Mouse (Mus musculus): ENCODE results near the gene Tmem131l. TPM values are rescaled to one million over a fixed set of nuclear protein-coding genes. Genes with fewer than 3 reads are reported as not detected.

The Tmem131l gene
- polyA plus RNA-seq, 1 experiment from 2014 or later = 87.7 TPM

GRCm38 (mm10) chr3:84028968-84029367 is 11.0 kb downstream of the Tmem131l start:
- 89% methylated on average over 4 of the region's 4 CpGs for WGBS
- no peak for DNase-seq (ENCODE audit: low spot score)

DNA sequence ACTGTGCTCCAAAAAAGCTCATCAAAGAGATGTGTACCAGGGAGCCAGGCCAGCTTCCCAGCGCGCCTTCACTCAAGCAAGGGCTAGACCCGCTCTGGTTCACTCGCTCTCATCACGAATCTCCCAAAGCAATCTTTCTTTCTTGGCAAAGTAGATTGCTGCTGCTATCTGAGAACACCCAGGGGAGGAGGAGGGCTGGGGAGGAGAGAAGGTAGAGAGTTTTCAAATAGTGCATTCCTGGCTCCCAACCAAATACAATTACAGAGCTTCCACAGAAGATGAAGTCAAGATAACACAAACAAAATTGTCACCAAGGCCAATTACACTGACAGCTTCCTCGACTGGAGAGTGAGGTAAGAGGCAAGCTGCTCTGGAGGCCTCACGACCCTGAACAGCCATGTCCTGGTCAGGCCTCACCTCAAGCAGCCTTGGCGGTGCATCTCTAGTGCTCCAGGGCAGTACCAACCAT is 12.2 kb downstream of the Tmem131l start:
- ATAC-seq (ENCODE audit: insufficient read depth, low FRiP score, low TSS enrichment) = no peak
- no peak overlapping the region for H3K4me2 ChIP-seq (ENCODE audit: low read depth)
- H3K9me3 ChIP-seq (ENCODE audit: control insufficient read depth, low read length) = no peaks in the 10 kb centered on the region
- no peak overlapping the region for H3K4me3 ChIP-seq (ENCODE audit: low read depth, low read length)
- H3K27ac ChIP-seq (ENCODE audit: low read depth, low read length) = no peak overlapping the region
- DNase-seq (ENCODE audit: low spot score) = no peak
- no peaks in the 10 kb centered on the region for H3K27me3 ChIP-seq (ENCODE audit: control insufficient read depth, insufficient read depth, low read length)
- H3K4me1 ChIP-seq (ENCODE audit: control insufficient read depth, insufficient read depth, low read length) = peaks cover 8% of the 10 kb centered on the region; the same call in 1 of the 2 replicates
- 90% methylated on average over 8 of the region's 8 CpGs for WGBS
- H3K9ac ChIP-seq (ENCODE audit: low read length) = no peak overlapping the region
- H3K36me3 ChIP-seq (ENCODE audit: control insufficient read depth, insufficient read depth, low read length) = peaks cover 4% of the 10 kb centered on the region

More at GRCm38 (mm10) chr3:84028968-84029367, 11.0 kb downstream of the Tmem131l start:
- Histone ChIP-seq H3K4me1 (ENCODE audit: control insufficient read depth, insufficient read depth, low read length) (0 out of 2 replicates have a peak, but pooled peaks cover 8% of the 10 kb centered on the region), H3K36me3 (ENCODE audit: control insufficient read depth, insufficient read depth, low read length) (peaks cover 4% of the 10 kb centered on the region), H3K9ac (ENCODE audit: low read length) (no peak overlapping the region), H3K27me3 (ENCODE audit: control insufficient read depth, insufficient read depth, low read length) (no peaks in the 10 kb centered on the region), H3K4me2 (ENCODE audit: low read depth) (no peak overlapping the region), H3K4me3 (ENCODE audit: low read depth, low read length) (no peak overlapping the region), H3K9me3 (ENCODE audit: control insufficient read depth, low read length) (no peaks in the 10 kb centered on the region), H3K27ac (ENCODE audit: low read depth, low read length) (no peak overlapping the region)
- ATAC-seq (ENCODE audit: insufficient read depth, low FRiP score, low TSS enrichment) = no peak

DNA sequence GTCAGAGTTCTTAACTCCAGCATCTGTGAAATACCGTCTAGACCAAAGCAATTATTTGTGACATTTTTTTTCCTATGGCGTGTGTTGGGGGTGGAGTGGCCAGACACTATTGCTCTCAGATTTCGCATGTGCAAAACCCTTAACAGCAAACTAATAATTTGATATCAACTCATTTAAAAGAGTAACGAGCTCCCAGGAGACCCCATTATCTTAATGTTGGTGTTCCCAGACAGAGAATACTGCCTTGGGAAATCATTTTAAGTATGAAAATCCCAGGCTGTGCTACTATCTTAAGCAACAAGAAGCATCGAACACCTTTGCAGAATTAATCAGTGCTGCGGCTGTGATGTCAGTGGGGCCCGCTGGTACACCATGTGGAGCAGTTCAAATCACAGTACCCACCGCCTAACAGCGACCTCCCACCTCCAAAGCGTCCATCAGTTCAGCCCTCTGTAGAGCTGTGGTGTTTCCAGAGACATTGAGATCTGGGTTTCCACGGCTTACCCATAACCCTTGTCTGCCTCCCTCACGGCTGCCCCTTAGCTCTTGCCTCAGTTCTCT is 15.4 kb downstream of the Tmem131l start:
- 81% methylated on average over 12 of the region's 12 CpGs for WGBS
- no peak overlapping the region for H3K4me3 ChIP-seq (ENCODE audit: low read depth, low read length)
- DNase-seq (ENCODE audit: low spot score) = no peak
- no peak overlapping the region for H3K27ac ChIP-seq (ENCODE audit: low read depth, low read length)
- H3K4me2 ChIP-seq (ENCODE audit: low read depth) = no peak overlapping the region
- no peak for ATAC-seq (ENCODE audit: insufficient read depth, low FRiP score, low TSS enrichment)
- H3K27me3 ChIP-seq (ENCODE audit: control insufficient read depth, insufficient read depth, low read length) = no peaks in the 10 kb centered on the region
- no peaks in the 10 kb centered on the region for H3K9me3 ChIP-seq (ENCODE audit: control insufficient read depth, low read length)
- H3K36me3 ChIP-seq (ENCODE audit: control insufficient read depth, insufficient read depth, low read length) = 0 out of 2 replicates have a peak, but pooled peaks cover 2% of the 10 kb centered on the region
- no peak overlapping the region for H3K9ac ChIP-seq (ENCODE audit: low read length)
- peaks cover 8% of the 10 kb centered on the region; the same call in 1 of the 2 replicates for H3K4me1 ChIP-seq (ENCODE audit: control insufficient read depth, insufficient read depth, low read length)

DNA sequence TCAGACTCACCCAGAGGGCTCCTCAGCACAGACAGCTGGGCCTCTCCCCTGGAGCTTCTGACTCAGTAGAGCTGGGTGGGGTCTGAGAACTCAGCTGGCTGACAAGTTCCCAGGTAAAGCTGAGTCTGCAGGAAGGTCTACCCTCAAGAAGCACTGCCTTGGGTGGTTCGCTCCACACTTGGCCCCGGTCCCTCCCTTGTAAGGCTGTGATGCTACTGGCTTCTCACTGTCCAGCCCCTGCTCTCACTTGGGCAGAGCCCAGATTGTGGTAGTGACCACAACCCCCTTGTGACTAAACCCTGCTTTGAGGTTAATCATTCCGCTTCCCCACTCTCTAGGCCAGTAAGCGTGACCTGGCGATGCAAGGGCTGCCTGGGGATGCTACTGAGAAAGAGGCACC is 17.3 kb downstream of the Tmem131l start:
- H3K4me1 ChIP-seq (ENCODE audit: control insufficient read depth, insufficient read depth, low read length) = peaks cover 8% of the 10 kb centered on the region; the same call in 1 of the 2 replicates

DNA sequence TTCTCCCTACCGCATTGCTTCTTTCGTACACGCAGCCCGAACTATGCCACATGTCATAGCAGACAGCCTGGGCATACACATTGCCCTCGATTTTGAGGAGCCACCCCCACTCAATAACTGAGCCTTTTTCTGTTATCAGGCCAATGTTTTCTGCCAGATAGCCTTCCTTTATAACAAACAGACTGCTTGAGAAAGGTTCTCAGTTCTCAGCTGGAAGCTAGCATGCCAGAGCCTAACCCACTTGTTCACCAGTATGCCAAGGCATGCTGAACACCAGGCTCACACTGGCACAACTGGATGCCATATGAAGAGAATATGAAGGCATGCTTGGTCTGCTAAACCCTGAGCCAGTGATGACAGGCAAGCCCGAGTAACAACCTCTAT is 17.8 kb downstream of the Tmem131l start:
- WGBS = 86% methylated on average over 6 of the region's 6 CpGs

More for the DNA sequence above, 17.3 kb downstream of the Tmem131l start:
- no peak overlapping the region for H3K4me2 ChIP-seq (ENCODE audit: low read depth)
- no peaks in the 10 kb centered on the region for H3K9me3 ChIP-seq (ENCODE audit: control insufficient read depth, low read length)
- no peak for ATAC-seq (ENCODE audit: insufficient read depth, low FRiP score, low TSS enrichment)
- H3K27me3 ChIP-seq (ENCODE audit: control insufficient read depth, insufficient read depth, low read length) = no peaks in the 10 kb centered on the region
- no peak for DNase-seq (ENCODE audit: low spot score)
- no peak overlapping the region for H3K9ac ChIP-seq (ENCODE audit: low read length)
- no peaks in the 10 kb centered on the region; the same call in 1 of the 2 replicates for H3K36me3 ChIP-seq (ENCODE audit: control insufficient read depth, insufficient read depth, low read length)
- no peak overlapping the region for H3K27ac ChIP-seq (ENCODE audit: low read depth, low read length)
- no peak overlapping the region for H3K4me3 ChIP-seq (ENCODE audit: low read depth, low read length)
- WGBS = 71% methylated on average over 5 of the region's 5 CpGs

DNA sequence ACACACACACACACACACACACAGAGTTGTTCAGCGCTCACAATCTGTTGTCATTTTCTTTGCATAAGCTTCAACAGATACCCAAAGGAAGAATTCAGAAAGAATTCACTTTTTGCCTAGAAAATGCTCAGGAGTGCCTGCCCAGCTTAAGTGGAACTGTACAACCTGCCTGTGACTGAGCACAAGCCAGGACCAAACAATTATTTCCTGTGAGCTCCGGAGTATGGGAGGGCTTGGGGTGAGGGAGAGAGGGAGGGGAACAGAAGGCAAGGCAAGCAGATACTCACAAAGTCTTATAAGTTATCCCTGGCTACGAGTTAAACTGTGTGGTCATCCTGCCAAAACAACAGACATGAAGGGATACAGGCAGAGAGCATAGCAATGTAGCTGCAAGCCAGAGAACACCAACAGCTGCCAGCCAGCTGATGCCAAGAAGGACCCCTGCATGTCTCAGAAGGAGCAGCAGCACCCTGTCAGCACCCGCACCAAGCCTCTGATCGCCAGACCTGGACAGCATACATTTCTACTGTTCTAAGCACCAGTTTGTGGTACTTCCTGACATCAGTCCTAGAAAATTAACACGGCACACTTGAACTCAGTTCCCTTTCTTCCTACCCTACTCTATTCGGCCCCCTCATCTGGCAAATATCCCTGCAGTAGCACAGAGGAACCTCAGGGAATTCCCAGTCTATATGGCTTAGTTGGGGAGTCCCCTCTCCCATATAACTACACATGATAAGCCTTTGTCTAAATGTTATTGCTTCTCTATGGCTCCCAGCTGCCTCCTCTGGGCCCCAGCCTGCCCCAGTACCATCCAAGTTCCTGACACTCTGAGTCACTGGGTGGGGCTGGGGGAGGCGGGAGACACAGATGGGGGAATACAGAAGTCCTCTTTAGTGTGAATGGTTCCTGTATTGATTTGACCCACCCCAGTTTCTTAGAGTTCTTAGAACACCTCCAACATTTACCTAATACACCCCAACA is 18.5 kb downstream of the Tmem131l start:
- no peak for DNase-seq (ENCODE audit: low spot score)
- H3K4me3 ChIP-seq (ENCODE audit: low read depth, low read length) = no peak overlapping the region
- no peak overlapping the region for H3K4me2 ChIP-seq (ENCODE audit: low read depth)
- H3K27ac ChIP-seq (ENCODE audit: low read depth, low read length) = no peak overlapping the region
- no peak overlapping the region for H3K9ac ChIP-seq (ENCODE audit: low read length)
- WGBS = 72% methylated on average over 8 of the region's 8 CpGs
- no peak for ATAC-seq (ENCODE audit: insufficient read depth, low FRiP score, low TSS enrichment)
- no peaks in the 10 kb centered on the region for H3K9me3 ChIP-seq (ENCODE audit: control insufficient read depth, low read length)
- no peaks in the 10 kb centered on the region for H3K27me3 ChIP-seq (ENCODE audit: control insufficient read depth, insufficient read depth, low read length)
- no peaks in the 10 kb centered on the region; the same call in 1 of the 2 replicates for H3K36me3 ChIP-seq (ENCODE audit: control insufficient read depth, insufficient read depth, low read length)
- H3K4me1 ChIP-seq (ENCODE audit: control insufficient read depth, insufficient read depth, low read length) = peaks cover 8% of the 10 kb centered on the region; the same call in 1 of the 2 replicates

More for the DNA sequence above, 17.8 kb downstream of the Tmem131l start:
- DNase-seq (ENCODE audit: low spot score) (no peak), ATAC-seq (ENCODE audit: insufficient read depth, low FRiP score, low TSS enrichment) (no peak)
- no peak overlapping the region for H3K4me3 ChIP-seq (ENCODE audit: low read depth, low read length)
- peaks cover 8% of the 10 kb centered on the region; the same call in 1 of the 2 replicates for H3K4me1 ChIP-seq (ENCODE audit: control insufficient read depth, insufficient read depth, low read length)
- H3K27me3 ChIP-seq (ENCODE audit: control insufficient read depth, insufficient read depth, low read length) = no peaks in the 10 kb centered on the region
- H3K9ac ChIP-seq (ENCODE audit: low read length) = no peak overlapping the region
- H3K36me3 ChIP-seq (ENCODE audit: control insufficient read depth, insufficient read depth, low read length) = no peaks in the 10 kb centered on the region; the same call in 1 of the 2 replicates
- no peak overlapping the region for H3K4me2 ChIP-seq (ENCODE audit: low read depth)
- no peaks in the 10 kb centered on the region for H3K9me3 ChIP-seq (ENCODE audit: control insufficient read depth, low read length)
- no peak overlapping the region for H3K27ac ChIP-seq (ENCODE audit: low read depth, low read length)

DNA sequence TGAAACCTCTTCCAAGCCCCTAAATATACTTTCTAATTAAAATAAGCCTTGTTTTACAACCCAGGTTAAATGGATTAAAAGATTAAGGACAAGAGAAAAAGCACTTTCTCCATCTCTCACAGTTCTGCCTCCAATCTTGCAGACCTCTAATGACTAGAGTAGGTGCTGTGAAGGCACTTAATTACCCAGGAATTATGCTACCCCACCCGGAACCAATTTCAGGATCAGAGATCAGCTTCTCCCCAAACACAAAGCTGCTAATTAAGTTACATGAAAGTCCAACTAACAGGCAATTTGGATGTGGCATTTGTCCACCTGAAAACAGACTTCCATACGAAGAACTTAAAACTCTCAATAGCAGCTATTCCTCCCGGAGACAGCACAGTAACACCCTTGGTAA is 19.4 kb downstream of the Tmem131l start:
- Histone ChIP-seq H3K4me2 (ENCODE audit: low read depth) (no peak overlapping the region), H3K27me3 (ENCODE audit: control insufficient read depth, insufficient read depth, low read length) (no peaks in the 10 kb centered on the region), H3K27ac (ENCODE audit: low read depth, low read length) (no peak overlapping the region), H3K4me1 (ENCODE audit: control insufficient read depth, insufficient read depth, low read length) (peaks cover 8% of the 10 kb centered on the region; the same call in 1 of the 2 replicates), H3K36me3 (ENCODE audit: control insufficient read depth, insufficient read depth, low read length) (no peaks in the 10 kb centered on the region; the same call in 1 of the 2 replicates), H3K9ac (ENCODE audit: low read length) (no peak overlapping the region), H3K9me3 (ENCODE audit: control insufficient read depth, low read length) (no peaks in the 10 kb centered on the region), H3K4me3 (ENCODE audit: low read depth, low read length) (no peak overlapping the region)
- 43% methylated on average over 3 of the region's 3 CpGs for WGBS
- DNase-seq (ENCODE audit: low spot score) (no peak), ATAC-seq (ENCODE audit: insufficient read depth, low FRiP score, low TSS enrichment) (no peak)

GRCm38 (mm10) chr3:84015484-84016016 is 24.4 kb downstream of the Tmem131l start:
- Histone ChIP-seq H3K4me1 (ENCODE audit: control insufficient read depth, insufficient read depth, low read length) (no peaks in the 10 kb centered on the region; the same call in 1 of the 2 replicates), H3K27me3 (ENCODE audit: control insufficient read depth, insufficient read depth, low read length) (no peaks in the 10 kb centered on the region), H3K9me3 (ENCODE audit: control insufficient read depth, low read length) (no peaks in the 10 kb centered on the region), H3K36me3 (ENCODE audit: control insufficient read depth, insufficient read depth, low read length) (peaks cover 11% of the 10 kb centered on the region), H3K9ac (ENCODE audit: low read length) (no peak overlapping the region), H3K4me2 (ENCODE audit: low read depth) (no peak overlapping the region), H3K27ac (ENCODE audit: low read depth, low read length) (no peak overlapping the region), H3K4me3 (ENCODE audit: low read depth, low read length) (no peak overlapping the region)
- DNase-seq (ENCODE audit: low spot score) (no peak), ATAC-seq (ENCODE audit: insufficient read depth, low FRiP score, low TSS enrichment) (no peak)
- 90% methylated on average over 4 of the region's 4 CpGs for WGBS

Measured in neural tube, embryonic 11.5 days (tissue).